Mouse (Mus musculus) E14TG2a.4 (cell line): ENCODE measurements at regions not wholly inside any gene's neighbourhood (a gene's known extent, or its start where the extent isn't known, plus 50 kb on each side); places are given as distances from the start of the nearest gene placed in this dataset.

Source experiments
- H3K27me3 ChIP-seq: 2 replicates; pipeline ENCODE4 v1.6.1; 2014; ENCODE audit warnings: low read length, control low read depth; ENCODE audit not compliant: insufficient read depth
- H3K36me3 ChIP-seq: 2 replicates; pipeline ENCODE4 v1.6.1; 2014; ENCODE audit warnings: low read length, control low read depth; ENCODE audit not compliant: insufficient read depth
- H3K4me1 ChIP-seq: replicated peaks from 2 replicates; pipeline ENCODE4 v1.6.1; 2014; ENCODE audit warnings: low read depth, low read length, control low read depth
- H3K4me3 ChIP-seq: replicated peaks from 2 replicates; pipeline ENCODE4 v1.5.1; 2014; ENCODE audit warnings: mild to moderate bottlenecking, low read length
- H3K9me3 ChIP-seq: 2 replicates; pipeline ENCODE4 v1.6.1; 2014; ENCODE audit warnings: low read length, control low read depth
- CTCF ChIP-seq: conservative IDR thresholded peaks from 2 replicates; pipeline ENCODE4 v1.5.1; 2014; ENCODE audit warnings: low read length
- NANOG ChIP-seq: IDR thresholded peaks from 2 replicates; pipeline ENCODE4 v1.6.1; 2014; ENCODE audit warnings: borderline replicate concordance, low read length, mixed read lengths
- POU5F1 ChIP-seq: IDR thresholded peaks from 2 replicates; pipeline ENCODE4 v1.6.1; 2014; ENCODE audit warnings: low read length, borderline replicate concordance

GRCm38 (mm10) chr8:125346182-125346581, 223.4 kb downstream of the Sipa1l2 start:
- TF ChIP-seq POU5F1 (no peak), NANOG (no peak), CTCF (no peak)
- no peaks in the 10 kb centered on the region for H3K27me3 ChIP-seq

GRCm38 (mm10) chr8:125345571-125345970, 224.0 kb downstream of the Sipa1l2 start:
- Histone ChIP-seq H3K4me3 (no peak overlapping the region), H3K9me3 (no peaks in the 10 kb centered on the region), H3K36me3 (no peaks in the 10 kb centered on the region), H3K27me3 (no peaks in the 10 kb centered on the region), H3K4me1 (peaks cover 15% of the 10 kb centered on the region)
- TF ChIP-seq POU5F1 (no peak), CTCF (no peak), NANOG (no peak)

More at GRCm38 (mm10) chr8:125346182-125346581, 223.4 kb downstream of the Sipa1l2 start:
- H3K4me3 ChIP-seq: no peak overlapping the region
- no peaks in the 10 kb centered on the region for H3K36me3 ChIP-seq
- peaks cover 14% of the 10 kb centered on the region for H3K4me1 ChIP-seq
- no peaks in the 10 kb centered on the region for H3K9me3 ChIP-seq

DNA sequence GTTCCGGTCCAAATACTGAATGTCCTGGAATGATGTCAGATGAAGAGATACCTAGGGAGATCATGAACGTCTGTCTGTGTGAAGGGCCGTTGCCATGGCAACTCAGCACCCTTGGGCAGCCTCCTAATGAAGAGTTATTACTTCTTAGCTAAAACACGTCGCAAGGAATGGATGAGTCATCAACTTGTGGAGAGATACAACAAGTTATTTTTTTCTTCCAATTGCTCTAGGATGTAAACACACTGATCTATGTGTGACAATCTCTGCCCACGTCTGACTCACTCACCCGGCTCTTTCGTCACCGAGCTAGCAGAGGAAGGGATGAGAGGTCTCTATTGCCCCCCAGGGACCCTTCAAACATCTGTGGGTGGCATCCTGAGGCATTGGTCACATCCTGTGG, 225.7 kb downstream of the Sipa1l2 start:
- Histone ChIP-seq H3K36me3 (no peaks in the 10 kb centered on the region), H3K9me3 (no peaks in the 10 kb centered on the region), H3K4me1 (peaks cover 15% of the 10 kb centered on the region), H3K27me3 (no peaks in the 10 kb centered on the region), H3K4me3 (no peak overlapping the region)
- no peak for TF ChIP-seq CTCF
- no peak for TF ChIP-seq POU5F1
- no peak for TF ChIP-seq NANOG

DNA sequence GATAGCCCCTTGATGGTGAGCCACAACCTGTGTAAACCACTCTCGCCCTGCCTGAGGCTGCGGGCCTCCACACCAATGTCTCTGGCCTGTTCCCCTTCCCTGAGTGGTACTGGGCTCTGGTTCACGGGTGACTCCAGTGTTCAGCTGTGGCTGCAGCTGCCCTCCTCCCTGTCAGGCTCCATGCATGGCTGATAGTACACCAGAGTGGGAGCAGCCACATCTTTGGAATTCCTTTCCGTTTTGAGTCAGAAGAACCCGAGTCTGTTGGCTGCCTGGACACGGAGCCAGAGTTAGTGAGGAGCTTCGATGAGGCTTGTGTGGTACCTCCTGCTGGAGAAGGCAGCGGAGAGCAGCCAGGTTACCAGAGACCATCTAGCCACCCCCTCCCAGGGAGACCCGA, 227.1 kb downstream of the Sipa1l2 start:
- H3K9me3 ChIP-seq: no peaks in the 10 kb centered on the region
- peaks cover 24% of the 10 kb centered on the region for H3K4me1 ChIP-seq
- H3K36me3 ChIP-seq: no peaks in the 10 kb centered on the region
- no peak for TF ChIP-seq CTCF
- TF ChIP-seq NANOG: no peak
- TF ChIP-seq POU5F1: no peak
- no peaks in the 10 kb centered on the region for H3K27me3 ChIP-seq
- H3K4me3 ChIP-seq: no peak overlapping the region

GRCm38 (mm10) chr8:125341606-125342005, 228.0 kb downstream of the Sipa1l2 start:
- H3K9me3 ChIP-seq: no peaks in the 10 kb centered on the region
- no peaks in the 10 kb centered on the region for H3K27me3 ChIP-seq
- peaks cover 31% of the 10 kb centered on the region for H3K4me1 ChIP-seq
- TF ChIP-seq NANOG (no peak), POU5F1 (no peak), CTCF (no peak)
- H3K4me3 ChIP-seq: no peak overlapping the region
- no peaks in the 10 kb centered on the region for H3K36me3 ChIP-seq

DNA sequence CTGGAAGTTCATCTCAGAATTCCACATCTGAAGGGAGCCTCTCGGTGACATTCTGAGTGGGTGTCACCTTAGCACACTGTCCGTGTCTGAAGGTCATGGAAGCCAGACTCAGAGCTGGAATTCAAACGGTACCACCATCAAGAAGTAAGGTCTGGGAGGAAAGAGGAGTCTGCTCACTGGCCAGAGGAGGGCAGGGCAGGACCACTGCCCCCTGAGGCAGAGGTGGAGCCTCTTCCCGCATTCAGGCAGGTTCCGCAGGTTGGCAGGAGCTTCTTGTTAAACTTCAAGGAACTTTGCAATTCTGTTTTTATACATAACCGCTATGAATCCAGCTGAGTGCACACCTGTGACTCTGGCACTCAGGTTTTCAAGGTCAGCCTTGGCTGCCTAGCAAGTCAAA, 231.4 kb downstream of the Sipa1l2 start:
- H3K27me3 ChIP-seq: no peaks in the 10 kb centered on the region; the same call in 1 of the 2 replicates
- H3K4me3 ChIP-seq: no peak overlapping the region
- TF ChIP-seq CTCF (no peak; the same call in 1 of the 2 replicates), POU5F1 (no peak), NANOG (no peak)
- no peaks in the 10 kb centered on the region for H3K9me3 ChIP-seq
- H3K36me3 ChIP-seq: no peaks in the 10 kb centered on the region
- H3K4me1 ChIP-seq: peaks cover 64% of the 10 kb centered on the region

GRCm38 (mm10) chr8:125337444-125338077, 232.0 kb downstream of the Sipa1l2 start:
- Histone ChIP-seq H3K27me3 (no peaks in the 10 kb centered on the region; the same call in 1 of the 2 replicates), H3K4me3 (no peak overlapping the region), H3K36me3 (no peaks in the 10 kb centered on the region), H3K9me3 (no peaks in the 10 kb centered on the region), H3K4me1 (peaks cover 65% of the 10 kb centered on the region)
- TF ChIP-seq NANOG: no peak
- no peak for TF ChIP-seq CTCF
- TF ChIP-seq POU5F1: no peak

- H3K4me3 ChIP-seq: no peak overlapping the region
- peaks cover 60% of the 10 kb centered on the region for H3K4me1 ChIP-seq
- TF ChIP-seq NANOG: no peak
- no peak for TF ChIP-seq POU5F1
- TF ChIP-seq CTCF: no peak
- H3K27me3 ChIP-seq: no peaks in the 10 kb centered on the region; the same call in 1 of the 2 replicates
- H3K9me3 ChIP-seq: no peaks in the 10 kb centered on the region
- no peaks in the 10 kb centered on the region for H3K36me3 ChIP-seq
Measured at GRCm38 (mm10) chr8:125336799-125337198, 232.8 kb downstream of the Sipa1l2 start.

DNA sequence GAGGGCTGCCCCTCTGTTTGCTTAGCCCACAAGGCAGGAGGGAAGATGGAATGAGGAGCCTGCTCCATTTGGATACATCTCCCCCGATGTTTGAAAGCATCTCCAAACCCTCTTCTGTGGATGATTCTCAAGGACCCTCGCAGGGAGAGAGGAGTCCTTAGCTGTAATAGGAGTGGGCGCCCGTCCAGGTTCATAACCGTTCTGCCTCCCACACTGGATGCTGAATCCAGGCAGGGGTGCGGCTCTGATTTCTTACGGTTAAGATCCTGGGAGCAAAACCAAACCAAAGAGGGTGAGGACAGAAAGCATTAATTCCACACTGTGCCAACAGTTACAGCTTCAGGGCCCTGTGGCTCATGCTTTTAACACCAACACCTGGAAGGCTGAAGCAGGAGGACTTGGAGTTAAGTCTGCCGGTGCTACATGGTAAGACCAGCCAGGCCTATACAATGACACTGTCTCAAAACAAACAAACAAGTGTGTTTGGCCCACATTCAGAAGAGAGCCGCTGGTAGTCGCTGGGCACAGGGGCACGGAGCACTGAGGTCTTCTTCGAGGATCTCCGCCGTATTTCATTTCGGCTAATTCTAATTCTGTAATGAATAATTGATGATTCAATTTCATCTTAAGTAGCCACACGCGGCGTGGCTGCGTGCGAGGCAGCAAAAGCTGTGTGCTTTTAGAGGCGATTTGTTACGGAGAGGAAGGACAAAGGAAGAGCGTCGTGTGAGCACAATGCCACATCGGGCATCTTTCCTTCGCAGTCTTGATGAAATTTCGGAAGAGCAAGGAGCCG, 233.8 kb downstream of the Sipa1l2 start:
- peaks cover 55% of the 10 kb centered on the region for H3K4me1 ChIP-seq
- no peaks in the 10 kb centered on the region for H3K36me3 ChIP-seq
- H3K9me3 ChIP-seq: no peaks in the 10 kb centered on the region
- no peaks in the 10 kb centered on the region; the same call in 1 of the 2 replicates for H3K27me3 ChIP-seq
- TF ChIP-seq CTCF (no peak), NANOG (no peak), POU5F1 (no peak)
- H3K4me3 ChIP-seq: peak overlapping the region; percentile 48
